Mouse (Mus musculus): ENCODE results near the gene Agap3.

DNA sequence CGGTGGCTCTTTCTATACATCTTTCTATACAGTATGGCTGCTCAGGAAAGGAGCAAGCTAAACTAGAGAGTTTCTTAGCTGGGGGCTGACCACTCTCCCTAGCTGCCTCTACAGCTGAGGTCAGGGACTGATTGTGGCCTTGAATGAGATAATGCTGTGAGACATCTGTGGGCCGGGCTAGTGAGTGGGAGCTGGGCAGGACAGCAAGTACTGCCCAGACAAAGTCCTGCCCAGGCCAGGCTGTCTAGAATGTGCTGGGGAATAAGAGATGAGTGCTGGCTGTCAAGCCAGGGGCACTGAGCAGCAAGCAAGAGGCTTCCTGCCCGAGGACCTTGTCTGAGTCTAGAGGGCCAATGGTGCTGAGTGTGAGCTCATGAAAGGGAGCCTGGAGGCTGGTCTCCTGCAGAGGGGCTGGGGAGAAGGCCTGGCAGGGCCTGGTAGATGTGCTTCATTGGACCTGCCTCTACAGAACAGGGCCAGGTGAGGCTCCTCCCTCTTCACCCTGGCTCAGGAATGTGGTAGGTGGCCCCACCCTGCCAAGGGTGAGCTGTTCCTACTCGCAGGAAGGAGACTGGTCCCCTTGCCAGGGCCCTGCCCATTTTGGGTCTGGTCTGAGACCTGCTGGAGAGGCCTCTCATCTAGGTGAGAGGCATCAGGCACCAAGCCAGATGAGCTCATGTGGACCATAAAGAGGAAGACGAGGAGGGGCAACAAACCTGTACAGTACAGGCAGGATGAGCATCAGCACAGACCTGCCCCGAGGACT, 23.7 kb downstream of the Agap3 start:
- TF ChIP-seq CTCF (IDR thresholded peaks at IDR 0.05; ENCODE audit: low read depth, low read length) (no peak), EP300 (IDR thresholded peaks at IDR 0.05; ENCODE audit: insufficient read depth, low read depth, low read length) (no peak), POLR2A (IDR thresholded peaks at IDR 0.05; ENCODE audit: insufficient read depth, low read length) (no peak)
